Mouse (Mus musculus): ENCODE measurements around the gene Cd4. TPM values are rescaled to one million over a fixed set of nuclear protein-coding genes. Genes with fewer than 3 reads are reported as not detected.

The Cd4 gene
- total RNA-seq, 2 experiments from 2014 or later: 0.61 to 2.1 TPM

DNA sequence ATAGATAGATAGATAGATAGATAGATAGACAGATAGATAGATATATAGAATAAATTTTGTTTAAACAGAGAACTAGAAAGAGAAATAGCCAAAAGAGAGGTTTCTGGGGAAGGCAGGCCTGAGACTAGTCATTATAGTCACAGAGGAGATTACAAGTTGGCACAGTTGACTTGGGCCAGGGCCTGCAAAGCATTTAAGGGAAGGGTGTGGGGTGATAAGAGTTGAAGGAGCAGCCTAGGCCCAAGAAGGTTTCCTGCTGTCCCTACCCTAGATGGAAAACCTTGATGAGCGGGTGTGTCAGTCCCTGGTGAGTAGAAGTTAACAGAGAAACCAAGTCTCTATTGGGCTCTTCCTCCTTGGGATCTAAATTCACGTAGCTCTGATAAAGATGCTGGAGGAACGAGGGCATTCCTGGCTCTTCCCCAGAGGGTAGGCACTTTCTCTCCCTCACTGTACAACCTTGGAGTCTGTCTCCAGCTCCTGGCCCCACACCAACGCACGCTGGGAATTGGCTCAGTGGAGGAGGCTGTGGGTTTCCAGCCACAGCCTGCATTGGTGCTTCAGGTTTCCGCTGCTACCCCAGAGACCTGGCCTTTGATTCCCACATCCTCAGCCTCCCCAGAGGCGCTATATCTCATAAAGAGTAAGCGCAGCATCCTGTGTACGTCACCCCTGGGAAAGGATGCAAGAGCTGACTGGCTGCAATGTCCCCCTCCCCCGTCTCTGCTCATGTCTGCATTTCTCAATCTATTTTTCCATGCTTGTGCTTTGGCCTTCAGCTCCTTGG lies 3.1 kb downstream of the Cd4 start:
- DNase-seq: peak; percentile 21

DNA sequence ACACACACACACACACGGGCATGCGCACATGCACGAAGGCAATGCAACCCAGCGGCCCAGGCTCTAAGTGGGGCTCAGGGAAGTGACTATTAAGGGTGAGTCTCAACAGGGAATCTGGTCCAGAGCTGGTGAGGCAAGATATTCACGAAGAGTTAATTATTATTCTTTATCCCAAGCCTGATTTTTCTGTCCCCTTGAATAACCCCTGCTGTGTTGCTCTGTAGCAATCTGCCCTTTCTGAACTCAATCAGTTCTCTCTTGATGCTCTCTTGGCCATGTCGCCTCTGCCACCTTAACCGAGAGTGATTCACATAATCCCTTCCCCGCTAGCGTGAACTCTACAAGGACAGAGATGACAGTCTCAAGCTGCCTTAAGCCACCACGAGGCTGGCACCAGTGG lies 4.7 kb downstream of the Cd4 start:
- DNase-seq: no peak

DNA sequence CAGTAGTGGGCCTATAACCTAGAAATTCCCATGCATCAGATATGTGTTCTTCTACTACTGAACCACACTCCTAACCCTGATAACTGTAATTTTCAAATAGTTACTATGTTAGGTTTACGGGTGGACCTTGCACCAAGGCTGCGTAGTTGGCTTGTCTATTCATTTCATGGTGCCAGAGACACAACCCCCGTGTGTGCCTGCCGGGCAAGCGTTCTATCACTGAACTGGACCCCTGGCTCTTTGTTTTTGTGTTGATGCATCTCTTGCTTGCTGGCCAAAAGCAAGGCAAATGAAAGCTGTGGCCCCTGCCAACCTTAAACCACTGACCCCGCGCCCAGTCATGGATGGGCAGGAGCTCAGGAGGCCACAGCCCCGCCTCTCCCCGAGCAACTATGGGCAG lies 6.2 kb downstream of the Cd4 start:
- DNase-seq: no peak

DNA sequence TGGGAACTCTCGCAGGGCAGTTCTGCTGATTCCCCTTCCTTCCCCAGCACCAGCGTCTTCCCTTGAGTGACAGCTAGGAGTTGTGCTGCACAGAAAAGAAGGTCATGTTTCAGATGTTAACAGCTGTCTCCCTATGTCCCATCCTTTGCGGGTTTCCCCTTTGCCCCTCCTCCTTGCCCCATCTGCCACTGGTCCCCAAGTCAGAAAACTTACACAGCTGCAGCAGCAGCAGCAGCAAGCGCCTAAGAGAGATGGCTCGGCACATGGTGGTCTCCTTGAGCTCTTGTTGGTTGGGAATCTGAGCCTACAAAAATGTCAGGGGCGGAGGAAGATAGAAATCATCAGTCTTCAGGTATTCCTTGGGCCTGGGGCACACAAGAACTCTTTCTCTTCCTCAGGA lies 8.6 kb downstream of the Cd4 start:
- DNase-seq: no peak

DNA sequence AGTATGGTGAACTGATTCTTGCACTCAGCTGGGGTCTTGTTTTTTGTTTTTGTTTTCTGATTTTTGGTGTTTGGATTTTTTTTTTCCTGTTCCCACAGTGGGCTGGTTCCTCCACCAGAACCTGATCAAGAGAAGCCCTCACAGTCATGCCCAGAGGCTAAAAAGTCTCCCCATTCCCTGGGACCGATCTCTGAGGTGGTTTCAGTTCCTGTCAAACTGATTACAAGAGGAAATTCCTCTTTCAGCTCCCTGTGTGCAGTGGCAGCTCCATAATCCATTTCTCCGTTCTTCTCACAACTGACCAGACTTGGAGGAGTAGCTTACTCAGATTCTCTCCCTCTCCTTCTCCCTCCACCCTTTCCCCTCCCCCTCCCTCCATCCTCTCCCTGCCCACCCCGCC lies 13.7 kb downstream of the Cd4 start:
- DNase-seq: no peak

DNA sequence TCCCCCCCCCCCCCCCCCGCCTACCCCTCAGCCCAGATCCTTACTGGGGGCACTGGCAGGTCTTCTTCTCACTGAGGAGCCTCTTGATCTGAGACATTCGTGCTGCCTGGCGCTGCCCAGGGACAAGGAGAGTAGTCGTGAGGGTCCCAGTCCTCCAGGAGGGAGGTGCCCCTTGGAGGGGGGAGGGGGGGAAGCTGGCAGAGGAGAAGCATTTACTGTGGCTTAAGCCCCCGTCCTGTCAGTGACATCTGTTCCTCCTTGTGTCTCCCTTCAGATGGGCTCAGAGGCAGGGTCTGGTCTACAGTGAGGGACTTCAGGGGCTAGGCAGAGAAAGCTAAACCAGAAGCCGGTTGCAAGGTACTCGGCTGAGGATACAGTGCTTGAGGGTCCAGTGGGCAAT lies 21.5 kb downstream of the Cd4 start:
- no peak for DNase-seq

DNA sequence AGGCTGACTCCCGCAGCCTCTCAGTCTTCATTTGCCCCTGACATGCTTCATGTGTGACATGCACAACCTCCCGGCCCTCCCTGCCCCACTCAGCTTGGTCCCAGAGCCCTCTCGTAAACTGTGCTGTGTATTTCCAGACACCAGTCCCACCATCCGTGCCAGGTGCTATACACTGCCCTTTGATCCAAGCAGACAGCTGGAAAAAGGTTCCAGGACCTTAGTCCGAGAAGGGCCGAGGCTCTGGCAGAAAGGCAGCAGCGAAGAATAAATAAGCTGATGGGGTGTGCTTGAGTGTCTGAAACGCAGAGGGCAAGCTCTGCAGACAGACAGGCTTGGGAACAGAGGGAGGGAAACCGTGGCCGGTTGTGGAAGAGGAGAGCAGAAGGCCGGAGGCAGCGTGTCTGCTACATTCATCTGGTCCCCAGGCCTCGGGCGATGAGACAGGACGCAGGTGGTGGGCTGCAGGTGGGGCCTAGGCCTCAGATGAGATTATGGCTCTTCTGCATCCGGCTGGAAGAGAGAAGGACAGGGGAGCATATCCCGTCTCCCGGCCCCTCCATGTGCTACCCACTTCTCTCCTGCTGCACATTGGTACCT lies 22.2 kb downstream of the Cd4 start:
- DNase-seq: no peak

DNA sequence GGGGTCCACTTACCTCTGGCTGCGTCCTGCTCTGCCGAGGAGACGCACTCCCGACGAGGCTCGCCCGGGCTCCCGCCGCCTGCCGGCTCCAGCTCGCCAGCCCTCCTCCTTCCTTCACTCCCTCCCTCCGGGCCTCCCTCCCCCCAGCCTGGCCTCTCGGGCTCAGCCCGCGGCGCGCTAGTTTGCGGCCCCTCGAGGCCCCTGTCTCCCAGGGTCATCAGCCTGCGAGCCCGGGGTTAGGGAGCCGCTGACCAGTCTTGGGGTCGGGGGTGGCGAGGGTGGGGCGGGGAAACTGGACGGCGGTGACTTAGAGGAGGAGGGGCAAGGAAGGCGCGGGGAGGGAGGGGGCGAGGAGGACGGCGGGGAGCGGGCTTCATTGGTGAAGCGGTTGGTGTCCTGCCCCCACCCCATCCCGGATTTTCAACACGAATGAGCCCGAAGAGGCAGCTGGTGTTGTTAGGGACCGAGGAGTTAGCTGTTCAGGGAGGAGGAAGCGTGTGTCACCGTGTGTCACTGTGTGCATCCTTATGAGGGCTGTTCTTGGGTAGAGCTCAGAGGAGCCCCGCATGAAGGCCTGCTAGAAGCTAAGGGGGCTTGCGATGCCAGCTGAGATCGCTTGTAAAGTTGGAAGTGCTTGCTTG lies 24.2 kb downstream of the Cd4 start, which contains the start of gene Gpr162:
Gpr162 (minus strand) TSS at position 326 of the 641 bp plus-strand sequence.
- DNase-seq: peak; percentile 72

DNA sequence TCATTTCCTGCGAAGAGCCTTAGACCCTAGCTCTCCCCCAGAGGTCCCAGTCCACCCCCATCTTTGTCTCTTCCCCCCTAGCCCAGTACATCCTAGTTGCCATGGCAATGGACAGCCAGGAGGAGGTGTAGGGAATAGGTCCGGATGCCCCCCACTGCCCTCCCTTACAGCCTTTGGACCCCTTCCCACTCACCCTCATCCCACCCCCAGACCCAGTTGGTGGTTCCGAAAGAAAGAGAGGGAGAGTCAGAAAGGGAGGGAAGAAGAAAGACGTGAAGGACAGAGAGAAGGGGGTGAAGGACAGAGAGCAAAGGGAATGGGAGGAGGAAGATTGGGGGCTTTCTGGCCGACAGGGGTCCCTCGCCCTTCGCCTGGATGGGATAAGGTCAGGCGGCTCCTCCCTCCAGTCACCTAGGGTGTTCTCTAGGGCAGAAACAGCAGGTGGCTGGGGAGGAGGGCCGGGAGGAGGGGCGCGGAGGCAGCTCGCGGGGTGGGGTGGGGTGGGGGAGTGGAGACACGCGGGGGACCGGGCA lies 24.8 kb downstream of the Cd4 start:
- no peak for DNase-seq

DNA sequence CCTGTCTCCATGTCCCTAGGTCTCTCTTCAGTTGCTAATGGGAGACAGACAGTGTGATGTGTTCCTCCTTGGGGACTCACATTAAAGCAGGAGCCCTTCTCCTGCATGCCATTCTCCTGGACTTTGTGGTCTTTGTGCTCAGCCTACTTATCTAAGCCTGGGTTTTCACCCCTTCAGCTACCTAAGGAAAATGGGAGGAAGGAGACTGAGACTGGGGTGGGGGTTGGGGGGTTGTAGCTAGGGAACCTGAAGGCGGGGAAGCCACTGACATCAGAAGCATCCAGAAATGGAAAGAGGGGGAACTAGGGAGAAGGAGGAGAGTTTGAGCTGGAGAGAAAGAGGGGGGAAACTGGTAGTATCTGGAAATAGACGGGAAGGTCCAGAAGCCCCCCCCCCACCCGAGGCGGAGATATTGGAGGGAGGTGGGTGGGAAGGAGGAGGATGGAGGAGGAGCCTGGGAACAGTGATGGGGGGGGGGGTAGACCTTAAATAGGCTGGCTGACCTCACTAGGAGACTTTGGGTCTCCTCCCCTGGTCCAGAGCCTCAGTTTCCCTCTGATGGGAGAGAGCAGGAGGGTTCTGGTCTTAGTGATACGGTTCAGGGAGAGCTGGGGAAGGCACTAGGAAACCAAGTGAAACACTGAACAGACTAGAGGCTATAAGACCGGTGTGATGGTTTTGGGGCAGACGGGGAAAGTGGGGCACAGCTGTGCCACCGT lies 25.5 kb downstream of the Cd4 start:
- DNase-seq: no peak

DNA sequence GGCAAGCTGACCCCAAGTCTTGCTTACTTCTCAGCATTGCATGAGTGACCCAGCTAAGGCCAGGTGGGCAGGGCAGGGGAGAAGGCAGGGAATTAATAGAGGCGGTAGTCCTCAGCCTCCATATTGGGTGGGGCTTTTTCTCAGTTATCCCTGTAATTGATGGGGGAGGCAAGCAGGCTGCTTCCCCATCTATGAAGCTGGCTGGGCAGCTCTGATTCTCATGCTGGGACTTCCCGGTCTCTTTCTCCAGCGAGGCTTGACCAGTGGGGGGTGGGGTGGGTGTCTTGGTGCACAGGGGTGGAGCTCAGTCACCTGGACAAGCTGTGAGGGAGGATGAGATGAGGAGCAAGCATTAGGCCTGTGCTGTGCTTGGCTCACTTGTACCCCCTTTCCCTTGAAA lies 26.2 kb downstream of the Cd4 start:
- no peak for DNase-seq

DNA sequence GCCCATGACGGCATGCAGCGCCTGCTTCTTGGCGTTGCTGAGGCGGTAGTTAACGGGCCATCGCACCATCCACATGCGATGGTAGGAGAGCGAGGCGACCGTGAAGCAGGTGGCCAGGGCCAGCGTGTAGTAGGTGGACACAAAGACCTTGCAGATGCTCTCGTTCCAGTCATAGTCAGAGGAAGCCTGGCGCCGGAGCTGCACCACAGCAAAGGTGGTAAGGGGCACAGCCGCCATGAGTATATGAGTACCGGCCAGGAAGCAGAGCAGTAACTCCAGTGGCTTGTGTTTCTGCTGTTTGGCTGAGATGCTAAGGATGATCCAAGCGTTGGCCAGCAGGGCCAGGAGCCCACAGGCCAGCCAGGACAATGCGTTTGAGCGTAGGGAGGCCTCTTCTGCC lies 26.8 kb downstream of the Cd4 start:
- no peak for DNase-seq

DNA sequence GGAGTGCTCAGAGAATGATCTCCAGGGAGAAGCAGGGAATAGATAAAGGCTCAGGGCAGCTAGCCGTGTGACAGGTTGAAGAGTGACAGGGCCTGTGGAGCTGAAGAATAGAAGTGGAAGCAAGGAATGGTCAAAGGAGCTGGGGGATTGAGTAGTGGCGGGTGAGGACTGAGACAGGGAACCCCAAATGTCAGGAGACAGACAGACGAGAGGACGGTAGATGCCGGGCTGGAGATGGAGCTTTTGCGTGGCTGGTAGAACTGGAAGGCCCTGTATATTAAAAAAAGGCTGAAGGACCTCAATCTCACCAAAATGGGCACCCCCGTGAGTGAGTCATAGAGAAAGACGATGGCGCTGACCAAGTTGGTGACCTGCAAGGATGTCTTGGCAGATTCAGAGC lies 27.5 kb downstream of the Cd4 start:
- no peak for DNase-seq

DNA sequence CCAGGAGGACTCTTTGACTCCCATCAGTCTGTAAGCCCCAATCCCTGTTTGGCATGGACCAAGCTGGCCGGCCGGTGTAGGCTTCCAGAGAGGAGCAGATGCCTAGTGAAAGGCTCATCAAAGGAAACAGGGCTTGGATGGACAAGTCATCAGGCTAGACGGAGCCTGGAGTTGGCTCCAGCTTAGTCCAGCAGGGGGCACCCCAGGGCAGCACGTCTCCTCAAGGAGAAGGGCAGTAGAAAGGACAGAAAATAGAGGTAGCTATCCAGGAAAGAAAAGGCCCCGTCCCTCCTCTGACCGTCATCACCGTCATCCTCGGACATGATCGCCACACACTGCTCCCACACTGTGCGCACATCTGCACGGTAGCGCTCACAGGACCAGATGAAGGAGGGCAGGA lies 28.3 kb downstream of the Cd4 start:
- peak; percentile 96 for DNase-seq

DNA sequence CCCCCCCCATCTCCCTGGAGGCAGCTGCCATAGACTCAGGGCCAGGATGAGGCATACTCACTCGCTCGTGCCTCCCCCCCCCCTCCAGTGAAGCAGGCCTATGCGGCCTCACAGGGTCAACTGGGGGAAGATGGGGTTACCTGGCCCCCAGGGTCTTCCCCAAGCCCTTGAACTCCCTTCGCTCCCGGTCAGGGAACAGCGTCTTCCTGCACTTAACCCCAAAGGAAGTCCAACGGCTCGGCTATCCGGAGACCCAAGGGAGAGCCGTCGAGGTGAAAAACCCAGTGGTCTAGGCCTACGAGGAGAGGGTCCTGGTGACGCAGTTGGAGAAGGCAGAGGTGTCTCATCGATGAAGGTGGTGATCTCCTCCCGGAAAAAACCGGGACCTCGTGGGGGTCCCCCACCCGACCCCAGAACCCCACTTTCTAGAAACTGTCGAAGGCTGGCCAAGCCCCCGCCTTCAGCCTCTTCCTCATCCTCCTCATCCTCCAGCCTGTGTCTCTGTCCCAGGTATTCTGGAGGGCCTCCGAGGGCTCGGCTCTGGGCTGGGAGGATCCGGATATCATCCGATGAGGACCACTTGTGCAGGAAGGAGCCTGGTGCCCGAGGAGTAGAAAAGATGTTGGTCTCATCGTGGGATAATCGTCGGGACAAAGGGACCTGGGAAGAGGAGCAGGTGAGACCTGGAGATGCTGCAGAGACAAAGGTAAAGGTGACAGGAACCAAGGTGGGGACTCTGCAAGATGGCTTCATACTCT lies 29.3 kb downstream of the Cd4 start:
- DNase-seq: no peak

DNA sequence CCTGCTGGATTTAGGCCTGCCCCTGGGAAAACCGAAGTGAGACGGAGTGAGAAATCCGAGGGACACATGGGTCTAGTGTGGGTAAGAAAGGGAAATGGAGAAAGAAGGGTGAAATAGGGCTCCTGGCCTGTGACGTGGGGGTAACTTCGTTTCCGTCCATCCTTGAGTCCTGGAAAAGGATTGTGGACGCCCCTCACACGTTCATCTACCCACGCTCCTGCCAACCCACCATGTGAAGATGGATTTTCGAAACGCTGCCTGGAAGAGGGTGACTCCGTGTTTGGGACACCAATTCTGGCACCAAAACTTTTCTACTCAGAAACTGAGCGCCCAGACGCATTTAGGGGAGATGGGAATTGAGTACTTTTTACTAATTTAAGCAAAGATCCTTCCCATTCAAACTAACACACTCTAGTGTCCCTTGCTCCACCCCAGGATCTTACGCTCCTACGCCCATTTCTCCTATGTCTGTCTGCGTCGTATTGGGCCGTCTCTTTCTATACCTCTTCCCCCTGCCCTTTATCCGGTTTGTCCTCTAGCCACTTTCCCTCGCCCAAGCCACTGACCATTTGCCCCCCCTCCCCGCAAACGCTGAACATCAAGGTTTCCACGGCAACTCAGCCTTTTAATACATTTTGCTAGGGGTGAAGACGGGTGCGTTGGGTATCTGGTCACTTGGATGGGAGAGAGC lies 30.0 kb downstream of the Cd4 start:
- DNase-seq: no peak

DNA sequence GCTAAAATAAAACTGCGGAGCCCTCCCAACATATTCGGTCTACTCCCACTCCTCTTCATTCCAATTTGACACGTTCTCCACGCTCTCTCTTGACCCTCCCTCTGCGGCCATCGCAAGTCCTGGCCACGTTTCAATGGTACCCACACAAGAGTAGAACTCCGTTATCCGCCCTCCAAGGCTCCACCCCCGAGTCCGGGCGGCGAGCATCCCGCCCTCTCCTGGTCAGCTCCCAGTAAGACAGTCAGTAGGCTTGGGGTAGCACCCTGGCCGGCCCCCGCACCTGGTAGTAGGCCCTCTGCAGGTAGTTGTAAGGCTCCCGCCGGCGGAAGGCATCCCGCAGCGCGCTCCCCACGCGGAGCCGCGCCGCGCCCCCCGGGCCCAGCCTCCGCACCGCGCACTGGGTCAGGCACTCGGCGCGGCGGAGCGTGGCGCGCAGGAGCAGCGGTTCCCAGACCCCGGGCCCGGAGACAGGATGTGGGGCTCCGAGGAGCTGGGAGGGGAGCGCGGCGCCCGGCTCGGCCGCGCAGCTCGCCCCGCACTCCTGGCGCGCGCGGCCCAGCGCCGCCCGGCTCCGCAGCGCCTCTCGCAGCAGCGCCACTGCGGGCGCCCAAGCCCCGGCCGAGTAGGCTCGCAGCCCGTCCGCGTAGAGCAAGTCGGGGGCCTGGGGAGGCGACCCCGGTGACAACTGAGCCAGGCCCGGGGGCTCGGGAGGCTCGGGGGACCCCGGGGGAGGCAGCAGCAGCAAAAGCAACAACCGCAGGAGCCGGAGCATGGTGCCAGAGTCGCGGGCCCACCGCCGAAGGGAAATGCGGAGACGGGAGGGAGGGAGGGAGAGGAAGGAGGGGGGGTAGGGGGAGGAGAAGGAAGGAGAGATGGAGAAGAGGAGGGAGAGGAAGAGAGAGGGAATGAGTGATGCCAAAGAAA lies 30.8 kb downstream of the Cd4 start, which contains the start of gene P3h3:
P3h3 (minus strand) TSS at position 837 of the 924 bp plus-strand sequence.
- DNase-seq: peak; percentile 80

DNA sequence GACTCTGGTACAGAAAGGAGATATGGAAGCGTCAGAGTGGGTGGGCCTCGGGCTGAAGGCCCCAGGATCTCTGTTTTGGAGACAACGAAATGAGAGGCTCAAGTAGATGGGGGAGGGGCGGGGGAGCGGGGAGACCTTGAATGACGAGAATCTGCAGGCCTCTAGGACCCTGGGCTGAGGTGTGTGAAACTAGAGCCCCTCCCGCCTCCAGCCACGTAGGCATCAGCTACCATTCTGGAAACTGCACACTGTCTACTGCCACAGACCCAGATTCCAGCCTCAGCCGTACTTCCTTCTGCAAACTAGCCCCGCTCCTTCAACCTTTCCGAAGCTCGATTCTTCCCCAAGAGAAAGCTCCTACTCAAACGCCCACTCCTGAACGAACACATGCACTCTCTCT lies 31.7 kb downstream of the Cd4 start:
- DNase-seq: no peak

DNA sequence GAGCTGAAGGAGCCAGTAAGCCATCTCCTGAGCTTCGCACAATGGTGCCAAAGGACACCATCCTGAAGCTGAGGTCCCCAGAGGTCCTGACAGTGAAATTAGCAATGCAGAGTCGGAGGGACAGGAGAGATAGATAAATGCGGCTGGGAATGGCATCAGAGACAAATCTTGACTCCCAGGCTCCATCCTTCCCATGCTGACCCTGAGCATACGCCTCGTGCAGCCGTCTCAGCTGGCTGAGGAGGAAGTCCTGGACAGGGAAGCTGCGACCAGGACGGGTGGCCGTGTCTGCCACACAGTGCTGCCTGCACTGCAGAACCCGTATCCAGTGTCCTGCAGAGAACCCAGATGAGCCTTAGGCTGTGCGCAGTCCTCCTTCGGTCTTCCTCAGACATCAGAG lies 33.4 kb downstream of the Cd4 start:
- DNase-seq: no peak

DNA sequence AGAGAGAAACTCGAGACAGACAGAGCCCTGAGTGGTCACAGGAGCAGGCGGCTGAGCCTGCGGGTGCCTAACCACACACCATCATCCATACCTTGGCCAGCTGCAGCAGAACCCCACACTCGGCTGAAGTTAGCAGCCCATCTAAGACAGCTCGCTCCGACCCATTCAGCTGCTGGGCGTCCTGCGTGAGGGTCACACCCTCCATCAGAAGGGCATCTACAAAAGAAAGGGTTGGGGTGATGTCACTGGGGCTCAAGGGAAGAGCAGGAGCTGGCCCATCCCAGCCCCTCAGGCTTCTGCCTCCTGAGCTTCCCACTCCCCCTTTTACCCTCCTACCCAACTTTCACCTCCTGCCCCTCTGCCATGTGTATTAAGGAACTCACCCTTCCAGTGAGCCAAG lies 37.5 kb downstream of the Cd4 start:
- DNase-seq: no peak
